Mouse (Mus musculus) lung, embryonic 14.5 days (tissue): ENCODE results near the gene Borcs6. TPM values are rescaled to one million over a fixed set of nuclear protein-coding genes. Genes with fewer than 3 reads are reported as not detected.

ENCODE experiments used
- ATAC-seq: fragments of 200-750 bp; cut with Nextera tagmentation; 2 replicates; pipeline ENCODE4 v1.8.0; 2017; ENCODE audit warnings: mild to moderate bottlenecking, moderate TSS enrichment, moderate library complexity; ENCODE audit not compliant: insufficient read depth
- DNase-seq: peaks from one replicate; pipeline ENCODE4 v3.0.0-alpha.2; 2015
- H3K27ac ChIP-seq: fragments of 300-500 bp; sonication (generic); 2 replicates; pipeline ENCODE4 v1.5.1; 2014; ENCODE audit warnings: low read depth, mild to moderate bottlenecking, moderate library complexity
- H3K27me3 ChIP-seq: fragments of 300-500 bp; sonication (generic); 2 replicates; pipeline ENCODE4 v1.6.1; 2014; ENCODE audit warnings: low read length, control low read depth; ENCODE audit not compliant: insufficient read depth
- H3K36me3 ChIP-seq: fragments of 300-500 bp; sonication (generic); 2 replicates; pipeline ENCODE4 v1.6.1; 2014; ENCODE audit warnings: control low read depth; ENCODE audit not compliant: insufficient read depth
- H3K4me1 ChIP-seq: fragments of 300-500 bp; sonication (generic); 2 replicates; pipeline ENCODE4 v1.6.1; 2014; ENCODE audit warnings: antibody characterized with exemption, control low read depth; ENCODE audit not compliant: insufficient read depth
- H3K4me2 ChIP-seq: fragments of 300-500 bp; sonication (generic); 2 replicates; pipeline ENCODE4 v1.6.1; 2014; ENCODE audit warnings: mild to moderate bottlenecking
- H3K4me3 ChIP-seq: fragments of 300-500 bp; sonication (generic); 2 replicates; pipeline ENCODE4 v1.5.1; 2014; ENCODE audit warnings: low read depth, low read length
- H3K9ac ChIP-seq: fragments of 300-500 bp; sonication (generic); 2 replicates; pipeline ENCODE4 v1.6.1; 2014
- H3K9me3 ChIP-seq: fragments of 300-500 bp; sonication (generic); 2 replicates; pipeline ENCODE4 v1.6.1; 2016; ENCODE audit warnings: low read depth, low read length, control low read depth
- CTCF ChIP-seq: IDR thresholded peaks from 2 replicates; pipeline ENCODE4 v1.5.1; 2016; ENCODE audit warnings: antibody characterized with exemption, low read depth
- WGBS: fragments of 180-500 bp; shearing (Covaris S2); extraction: QIAGEN DNeasy Blood & Tissue Kit; methylation state at CpG from one replicate; pipeline ENCODE4 v1.1.7; 2014; 5-methylcytosine and 5-hydroxymethylcytosine counted together
- polyA plus RNA-seq: library from polyadenylated mRNA; unstranded; fragments of >200 nt; fragmentation: Nextera tagmentation; extraction: Ambion mirVana; gene quantifications from 2 replicates; pipeline ENCODE4 v1.2.1, GENCODE M21; 2014

Borcs6 gene
- polyA plus RNA-seq, 1 experiment from 2014 or later, result 9.5 TPM

- Histone ChIP-seq H3K27ac (peak overlapping the region; percentile 83; the same call in 1 of the 2 replicates), H3K4me1 (peaks cover 16% of the 10 kb centered on the region), H3K9me3 (no peaks in the 10 kb centered on the region), H3K4me3 (peak overlapping the region; percentile 75), H3K27me3 (no peaks in the 10 kb centered on the region), H3K9ac (peak overlapping the region; percentile 72), H3K36me3 (no peaks in the 10 kb centered on the region), H3K4me2 (peak overlapping the region; percentile 97)
- no peak for TF ChIP-seq CTCF
- 47% methylated on average over 9 of the region's 9 CpGs for WGBS
- ATAC-seq (no peak), DNase-seq (no peak)
These were observed 5.0 kb downstream of the Borcs6 start for GRCm38 (mm10) chr11:69064259-69065133.

DNA sequence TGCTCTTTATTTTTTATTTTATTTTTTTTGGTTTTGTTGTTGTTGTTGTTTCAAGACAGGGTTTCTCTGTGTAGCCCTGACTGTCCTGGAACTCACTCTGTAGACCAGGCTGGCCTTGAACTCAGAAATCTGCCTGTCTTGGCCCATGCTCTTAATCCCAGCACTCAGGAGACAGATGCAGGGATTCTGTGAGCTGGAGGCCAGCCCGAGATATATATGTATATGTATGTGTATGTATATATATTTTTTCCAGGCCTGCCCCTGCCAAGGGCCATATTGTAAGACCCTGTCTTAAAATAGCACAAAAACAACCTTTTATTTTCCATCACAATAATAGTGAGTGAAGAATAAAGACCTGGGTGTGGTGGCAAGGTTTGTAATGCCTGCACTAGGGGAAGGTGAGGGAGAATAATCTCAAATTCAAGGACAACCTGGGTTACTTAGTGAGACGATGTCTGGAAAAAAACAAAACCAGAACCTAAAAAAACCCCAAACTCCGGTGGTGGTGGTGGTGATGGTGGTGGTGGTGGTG, 5.9 kb downstream of the Borcs6 start:
- Histone ChIP-seq H3K36me3 (no peaks in the 10 kb centered on the region), H3K9me3 (no peaks in the 10 kb centered on the region), H3K9ac (no peak overlapping the region), H3K4me2 (peak overlapping the region; percentile 80), H3K4me3 (no peak overlapping the region), H3K27ac (no peak overlapping the region), H3K4me1 (peaks cover 16% of the 10 kb centered on the region), H3K27me3 (no peaks in the 10 kb centered on the region)
- WGBS, result 57% methylated on average over 3 of the region's 3 CpGs
- DNase-seq (no peak), ATAC-seq (no peak)
- TF ChIP-seq CTCF, result no peak

GRCm38 (mm10) chr11:69066163-69066861, 6.8 kb downstream of the Borcs6 start:
- no peak overlapping the region for H3K27ac ChIP-seq
- H3K9ac ChIP-seq, result peak overlapping the region; percentile 47
- H3K4me2 ChIP-seq, result peak overlapping the region; percentile 80
- ATAC-seq (no peak), DNase-seq (peak; percentile 46)
- no peaks in the 10 kb centered on the region for H3K27me3 ChIP-seq
- peaks cover 17% of the 10 kb centered on the region for H3K4me1 ChIP-seq
- H3K9me3 ChIP-seq, result no peaks in the 10 kb centered on the region
- peak overlapping the region; percentile 38 for H3K4me3 ChIP-seq
- no peak for TF ChIP-seq CTCF
- H3K36me3 ChIP-seq, result no peaks in the 10 kb centered on the region
- WGBS, result 3% methylated on average over 29 of the region's 29 CpGs

- H3K4me3 ChIP-seq, result peak overlapping the region; percentile 38
- H3K27ac ChIP-seq, result peak overlapping the region; percentile 19; the same call in 1 of the 2 replicates
- ATAC-seq (no peak), DNase-seq (peak; percentile 97)
- H3K4me2 ChIP-seq, result peak overlapping the region; percentile 80
- no peaks in the 10 kb centered on the region for H3K36me3 ChIP-seq
- no peaks in the 10 kb centered on the region for H3K27me3 ChIP-seq
- H3K4me1 ChIP-seq, result peaks cover 17% of the 10 kb centered on the region
- peak overlapping the region; percentile 47; the same call in 1 of the 2 replicates for H3K9ac ChIP-seq
- H3K9me3 ChIP-seq, result no peaks in the 10 kb centered on the region
- 8% methylated on average over 8 of the region's 8 CpGs for WGBS
- TF ChIP-seq CTCF, result peak; percentile 86
These were observed 7.4 kb downstream of the Borcs6 start for GRCm38 (mm10) chr11:69066956-69067355.

- Histone ChIP-seq H3K9ac (no peak overlapping the region), H3K9me3 (no peaks in the 10 kb centered on the region), H3K27ac (peak overlapping the region; percentile 19), H3K4me3 (no peak overlapping the region), H3K4me2 (peak overlapping the region; percentile 80; the same call in 1 of the 2 replicates), H3K36me3 (no peaks in the 10 kb centered on the region), H3K27me3 (no peaks in the 10 kb centered on the region), H3K4me1 (peaks cover 17% of the 10 kb centered on the region)
- WGBS, result 29% methylated on average over 6 of the region's 6 CpGs
- peak; percentile 49 for DNase-seq
- no peak for TF ChIP-seq CTCF
- ATAC-seq, result no peak
These were observed 8.1 kb downstream of the Borcs6 start for GRCm38 (mm10) chr11:69067601-69068000.

DNA sequence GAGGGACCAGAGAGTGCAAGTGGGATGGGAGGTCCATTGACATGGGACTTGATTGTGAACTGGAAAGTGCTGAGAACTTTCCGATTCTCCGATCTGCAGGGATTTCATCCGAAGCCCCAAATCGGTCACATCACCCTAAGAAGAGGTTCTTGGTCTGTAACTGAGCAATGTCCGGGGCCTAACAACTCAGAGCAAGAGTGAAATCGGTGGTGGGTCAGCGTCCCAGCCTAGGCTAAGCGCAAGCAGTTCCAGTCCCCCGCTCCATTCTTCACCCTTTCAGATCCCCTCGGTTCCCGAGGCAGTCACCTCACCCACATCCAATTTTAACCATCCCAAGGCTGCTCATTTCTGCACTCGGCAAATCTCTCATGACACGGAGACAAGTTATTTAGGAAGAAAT, 10.6 kb downstream of the Borcs6 start:
- ATAC-seq, result no peak
- Histone ChIP-seq H3K27ac (peak overlapping the region; percentile 95), H3K9ac (peak overlapping the region; percentile 81), H3K36me3 (no peaks in the 10 kb centered on the region), H3K4me3 (peak overlapping the region; percentile 70), H3K27me3 (no peaks in the 10 kb centered on the region), H3K4me1 (peaks cover 12% of the 10 kb centered on the region), H3K4me2 (peak overlapping the region; percentile 89), H3K9me3 (no peaks in the 10 kb centered on the region)
- under 1% methylated on average over 13 of the region's 13 CpGs for WGBS
- peak; percentile 46 for DNase-seq
- TF ChIP-seq CTCF, result no peak
